Mouse (Mus musculus): ENCODE results near the gene Fhit. TPM values are rescaled to one million over a fixed set of nuclear protein-coding genes. Genes with fewer than 3 reads are reported as not detected.
A peak's percentile ranks its signal among the peaks of the same experiment; 100 is the strongest.

Fhit gene
- total RNA-seq, 1 experiment from 2014 or later, result 3.8 TPM

DNA sequence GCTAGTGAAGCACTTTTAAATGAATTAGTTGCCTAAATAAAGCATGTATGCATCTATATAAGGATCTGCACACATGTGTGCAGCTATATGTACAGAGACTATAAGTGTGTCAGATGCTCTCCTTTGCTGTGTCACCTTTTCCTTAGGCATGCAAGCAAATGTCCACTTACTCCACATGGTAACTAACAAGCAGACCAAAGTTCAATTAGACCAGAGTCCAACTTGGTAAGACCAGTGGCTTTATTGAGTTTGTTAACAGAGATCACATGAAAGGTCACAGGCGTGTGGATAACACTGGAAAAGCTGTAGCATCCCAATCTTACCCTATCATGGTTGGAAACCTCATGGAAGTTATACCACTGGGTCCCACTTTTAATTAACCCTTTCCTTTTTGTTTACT is 1572.7 kb downstream of the Fhit start:
- no peak for ATAC-seq (replicated peaks in 1 of 2; ENCODE audit: insufficient read depth in 1 of 2, low FRiP score in 2 of 2, low TSS enrichment in 1 of 2, low read depth in 1 of 2, poor library complexity in 2 of 2, severe bottlenecking in 2 of 2)

DNA sequence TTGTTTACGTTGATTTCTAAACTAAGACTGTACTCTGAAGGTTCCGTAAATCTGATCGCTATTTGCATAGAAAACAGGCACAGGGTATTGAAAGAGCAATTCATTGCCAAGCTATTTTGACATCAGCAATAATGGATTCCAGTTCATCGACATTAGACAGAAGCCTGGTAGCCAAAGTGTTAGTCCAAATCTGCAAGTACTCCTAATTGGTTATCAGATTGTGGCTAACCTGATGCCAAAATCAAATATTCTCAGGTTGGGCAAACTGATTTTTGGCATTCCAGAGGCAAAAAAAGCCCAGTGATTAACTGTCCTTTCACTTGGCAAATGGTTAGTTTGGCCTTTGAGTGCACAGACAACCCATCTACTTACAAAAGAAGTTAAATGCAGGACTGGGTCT is 1573.9 kb downstream of the Fhit start:
- ATAC-seq (replicated peaks in 1 of 2; ENCODE audit: insufficient read depth in 1 of 2, low FRiP score in 2 of 2, low TSS enrichment in 1 of 2, low read depth in 1 of 2, poor library complexity in 2 of 2, severe bottlenecking in 2 of 2), result no peak

DNA sequence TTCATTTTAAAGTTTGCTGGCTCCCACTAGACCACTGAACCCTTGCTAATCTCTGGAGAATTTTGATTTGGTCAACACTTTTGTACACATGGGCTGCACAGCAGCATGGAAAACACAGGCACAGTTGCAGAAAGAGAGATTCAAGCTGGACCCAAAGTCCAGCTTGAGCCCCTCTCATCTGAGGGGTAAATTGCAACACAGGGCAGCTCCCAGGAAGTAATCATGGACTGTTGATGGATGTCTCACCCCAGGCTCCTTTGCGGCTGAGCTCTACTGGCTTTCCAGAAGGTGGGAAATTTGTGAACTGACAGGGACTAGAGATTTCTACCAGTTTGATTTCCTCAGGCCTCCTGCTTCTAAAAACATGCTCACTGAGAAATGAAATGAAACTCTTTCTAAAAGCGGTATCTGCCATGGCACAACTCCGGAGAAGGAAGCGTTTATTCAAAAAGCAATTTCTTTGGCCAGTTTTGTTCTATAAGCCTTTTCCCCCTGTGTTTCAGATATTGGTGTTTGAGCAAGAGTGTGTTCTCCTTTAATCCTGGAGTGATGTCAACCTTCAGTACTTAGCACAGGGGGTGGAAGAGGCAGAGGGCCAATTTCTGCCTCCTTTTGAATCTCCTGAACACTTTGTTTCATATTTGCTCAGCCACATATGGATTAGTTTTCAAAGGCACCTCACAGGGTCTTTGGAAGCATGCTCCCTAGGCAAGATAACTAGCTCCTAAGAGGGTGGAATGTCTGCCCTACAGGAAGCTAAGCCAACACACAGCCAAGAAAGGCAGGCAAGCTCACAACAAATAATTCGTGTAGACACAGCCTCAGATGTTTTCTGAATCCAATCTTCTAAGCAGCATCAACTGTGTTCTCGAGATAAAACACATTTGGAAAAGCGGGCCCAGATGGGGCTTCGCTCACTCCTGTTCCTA is 1578.3 kb downstream of the Fhit start:
- no peak for ATAC-seq (replicated peaks in 1 of 2; ENCODE audit: insufficient read depth in 1 of 2, low FRiP score in 2 of 2, low TSS enrichment in 1 of 2, low read depth in 1 of 2, poor library complexity in 2 of 2, severe bottlenecking in 2 of 2)

DNA sequence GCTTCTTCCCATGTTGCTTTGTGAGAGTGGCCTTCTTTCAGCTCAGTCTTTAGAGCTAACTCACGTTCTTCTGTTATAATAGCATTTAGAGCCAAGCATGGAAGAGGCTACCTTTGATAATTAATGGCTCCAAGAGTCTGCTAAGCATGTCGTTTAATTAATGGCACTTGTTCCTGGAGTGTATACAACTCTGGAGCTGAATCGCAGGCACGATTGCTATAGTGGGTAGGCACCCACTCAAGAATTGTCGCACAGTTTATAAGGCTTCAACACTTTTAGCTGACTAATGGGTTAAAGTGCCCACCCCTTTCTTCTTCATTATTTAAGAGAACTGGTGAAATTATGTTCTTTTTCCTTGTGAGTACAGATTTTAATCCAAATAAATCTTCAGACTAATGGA is 1605.5 kb downstream of the Fhit start:
- ATAC-seq (replicated peaks in 1 of 2; ENCODE audit: insufficient read depth in 1 of 2, low FRiP score in 2 of 2, low TSS enrichment in 1 of 2, low read depth in 1 of 2, poor library complexity in 2 of 2, severe bottlenecking in 2 of 2), result no peak

DNA sequence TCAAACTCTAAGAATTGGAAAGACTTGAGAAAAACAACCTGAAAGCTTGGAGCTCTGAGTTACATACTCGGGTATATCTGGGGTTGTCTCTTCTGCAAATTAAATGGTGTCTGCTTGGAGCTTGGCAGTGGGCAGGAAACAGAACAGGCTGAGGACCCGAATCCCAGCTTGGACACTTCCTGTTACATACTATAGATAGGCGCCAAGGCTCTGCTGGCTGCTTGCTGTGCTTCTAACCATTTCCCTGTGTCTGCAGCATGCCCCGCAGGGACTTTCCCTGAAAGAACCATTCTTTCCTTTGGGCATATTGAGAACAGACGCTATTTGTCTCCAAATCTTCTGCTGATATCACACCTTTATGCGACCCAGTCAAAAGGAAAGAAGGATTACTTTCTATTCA is 1606.0 kb downstream of the Fhit start:
- peak; percentile 49 to 51; a peak in 2 of 4 replicates for ATAC-seq (replicated peaks in 1 of 2; ENCODE audit: insufficient read depth in 1 of 2, low FRiP score in 2 of 2, low TSS enrichment in 1 of 2, low read depth in 1 of 2, poor library complexity in 2 of 2, severe bottlenecking in 2 of 2)

DNA sequence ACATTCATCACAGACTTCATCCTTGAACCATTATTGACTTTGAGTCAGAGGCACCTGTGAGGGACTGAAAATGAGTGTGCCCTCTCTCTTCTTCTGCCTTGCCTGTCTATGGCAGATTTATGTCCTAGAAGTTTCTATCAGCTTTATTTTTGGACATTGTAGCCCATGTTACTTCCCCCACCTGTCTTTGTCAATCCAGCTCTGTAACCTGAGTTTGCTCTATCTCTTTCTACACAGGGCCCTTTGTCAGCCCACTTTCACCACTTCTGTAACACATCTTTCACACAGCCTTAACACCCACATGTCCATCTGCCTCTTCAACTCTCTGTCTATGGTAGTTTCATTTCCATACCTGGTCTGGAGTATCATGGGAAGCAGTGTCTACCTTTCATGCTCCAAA is 1609.7 kb downstream of the Fhit start:
- no peak for ATAC-seq (replicated peaks in 1 of 2; ENCODE audit: insufficient read depth in 1 of 2, low FRiP score in 2 of 2, low TSS enrichment in 1 of 2, low read depth in 1 of 2, poor library complexity in 2 of 2, severe bottlenecking in 2 of 2)

DNA sequence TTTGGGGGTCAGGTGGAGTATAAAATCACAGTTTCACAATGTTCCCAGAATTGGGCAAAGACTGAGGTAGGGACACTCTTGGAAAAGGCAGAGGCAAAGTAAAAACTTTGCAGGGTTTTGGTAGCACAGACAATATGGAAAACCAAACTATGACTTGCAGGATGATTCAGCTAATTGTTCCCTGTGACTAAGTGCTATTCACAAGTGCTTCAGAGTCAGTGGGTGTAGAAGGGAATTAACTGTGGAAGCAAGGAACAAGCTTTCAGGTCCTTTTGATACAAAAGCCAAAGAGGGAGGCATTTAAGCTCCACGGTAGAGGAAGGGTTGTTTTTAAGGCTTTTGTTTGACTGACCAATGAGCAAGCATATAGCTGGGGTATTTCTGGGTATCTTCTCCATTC is 1613.9 kb downstream of the Fhit start:
- ATAC-seq (replicated peaks in 1 of 2; ENCODE audit: insufficient read depth in 1 of 2, low FRiP score in 2 of 2, low TSS enrichment in 1 of 2, low read depth in 1 of 2, poor library complexity in 2 of 2, severe bottlenecking in 2 of 2), result no peak

DNA sequence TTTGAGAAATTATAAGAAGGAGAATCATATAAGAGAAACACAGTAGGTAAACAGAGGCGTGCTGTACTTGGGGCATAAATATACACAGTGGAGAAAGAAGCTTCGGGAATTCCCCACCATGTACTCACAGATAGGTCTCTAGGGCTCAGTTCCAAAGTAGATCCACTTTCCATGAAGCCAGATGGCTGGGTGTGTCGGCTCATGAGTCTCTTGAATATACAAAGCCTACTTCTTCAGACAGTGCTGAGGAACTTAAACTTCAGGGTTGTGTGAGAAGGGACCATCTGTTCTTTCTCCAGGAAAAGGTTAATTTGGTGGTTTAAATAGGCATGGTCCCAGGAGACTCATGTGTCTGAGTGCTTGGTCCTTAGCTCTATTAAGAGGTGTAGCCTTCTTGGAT is 1617.5 kb downstream of the Fhit start:
- no peak for ATAC-seq (replicated peaks in 1 of 2; ENCODE audit: insufficient read depth in 1 of 2, low FRiP score in 2 of 2, low TSS enrichment in 1 of 2, low read depth in 1 of 2, poor library complexity in 2 of 2, severe bottlenecking in 2 of 2)

DNA sequence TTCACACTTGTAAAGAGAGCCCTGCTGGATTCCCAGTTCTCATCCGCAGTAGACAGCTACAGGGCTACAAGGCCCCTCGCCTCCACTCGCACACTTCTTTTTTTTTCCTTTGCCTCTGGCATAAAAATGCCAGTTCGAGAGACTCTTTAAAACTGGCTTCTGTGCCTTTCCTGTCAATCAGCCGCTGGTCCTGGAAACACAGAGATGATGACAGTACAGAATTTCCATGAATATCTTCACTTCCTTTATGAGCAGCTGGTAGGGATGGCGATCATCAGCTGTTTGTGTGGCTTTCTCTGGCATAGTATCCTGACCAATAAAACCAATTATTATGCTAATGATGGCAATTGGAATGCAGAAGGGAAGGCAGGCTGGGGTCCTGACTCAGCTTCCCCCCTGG is 1626.3 kb downstream of the Fhit start:
- no peak for ATAC-seq (replicated peaks in 1 of 2; ENCODE audit: insufficient read depth in 1 of 2, low FRiP score in 2 of 2, low TSS enrichment in 1 of 2, low read depth in 1 of 2, poor library complexity in 2 of 2, severe bottlenecking in 2 of 2)

DNA sequence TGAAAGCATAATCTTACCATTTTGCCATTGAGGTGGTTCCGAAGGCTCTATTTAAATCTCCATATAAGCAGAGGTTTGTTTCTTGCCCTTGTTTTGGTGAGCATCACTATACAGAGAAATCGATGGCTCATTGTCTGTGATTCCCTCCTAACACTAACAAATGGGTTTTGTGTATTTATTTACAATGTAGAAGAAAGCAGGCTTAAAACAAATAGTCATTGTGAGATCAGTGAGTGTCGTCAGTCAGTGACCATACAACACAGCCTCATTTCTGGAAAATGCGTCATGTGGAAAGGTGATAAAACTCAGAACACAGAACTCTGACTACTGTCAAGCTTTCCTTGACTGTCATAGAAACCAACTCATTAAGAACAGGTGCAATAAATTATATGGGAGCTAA is 1632.6 kb downstream of the Fhit start:
- no peak for ATAC-seq (replicated peaks in 1 of 2; ENCODE audit: insufficient read depth in 1 of 2, low FRiP score in 2 of 2, low TSS enrichment in 1 of 2, low read depth in 1 of 2, poor library complexity in 2 of 2, severe bottlenecking in 2 of 2)

DNA sequence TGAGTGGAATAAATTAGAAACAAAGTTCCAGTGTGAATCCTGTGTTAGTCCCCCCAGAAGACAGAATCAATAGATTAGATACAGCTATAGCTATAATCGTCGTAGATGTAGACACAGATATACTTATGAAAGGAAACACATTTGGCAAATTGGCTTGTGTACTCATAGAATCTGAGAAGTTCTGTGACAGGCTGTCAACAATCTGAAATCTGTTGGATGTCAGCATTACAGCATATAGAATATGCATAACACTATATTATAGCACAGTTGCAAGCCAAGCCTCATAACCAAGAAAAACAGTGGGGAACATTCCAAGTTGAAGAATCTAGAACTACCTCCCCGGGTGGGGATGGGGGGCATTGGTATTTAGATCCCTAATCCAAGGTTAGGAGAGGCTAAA is 1635.7 kb downstream of the Fhit start:
- ATAC-seq (replicated peaks in 1 of 2; ENCODE audit: insufficient read depth in 1 of 2, low FRiP score in 2 of 2, low TSS enrichment in 1 of 2, low read depth in 1 of 2, poor library complexity in 2 of 2, severe bottlenecking in 2 of 2), result no peak

DNA sequence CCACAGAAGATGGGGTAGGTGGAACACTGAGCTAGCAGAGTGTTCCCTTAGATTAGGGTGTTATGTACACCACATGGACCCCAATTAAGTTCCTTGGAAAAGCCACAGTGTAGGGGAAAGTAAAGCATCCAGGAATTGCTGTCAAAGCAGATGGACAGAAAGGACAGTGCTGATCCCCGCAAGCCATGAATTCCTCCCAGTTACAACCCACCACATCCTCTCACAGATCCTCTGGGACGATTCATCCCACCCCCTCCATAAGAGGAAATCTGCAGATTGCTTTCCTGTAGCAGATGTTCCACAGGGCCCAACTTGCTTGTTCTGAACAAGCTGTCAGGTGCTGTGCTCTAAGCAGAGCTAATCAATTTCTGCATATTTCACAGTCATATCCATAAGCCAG is 1644.2 kb downstream of the Fhit start:
- no peak for ATAC-seq (replicated peaks in 1 of 2; ENCODE audit: insufficient read depth in 1 of 2, low FRiP score in 2 of 2, low TSS enrichment in 1 of 2, low read depth in 1 of 2, poor library complexity in 2 of 2, severe bottlenecking in 2 of 2)

DNA sequence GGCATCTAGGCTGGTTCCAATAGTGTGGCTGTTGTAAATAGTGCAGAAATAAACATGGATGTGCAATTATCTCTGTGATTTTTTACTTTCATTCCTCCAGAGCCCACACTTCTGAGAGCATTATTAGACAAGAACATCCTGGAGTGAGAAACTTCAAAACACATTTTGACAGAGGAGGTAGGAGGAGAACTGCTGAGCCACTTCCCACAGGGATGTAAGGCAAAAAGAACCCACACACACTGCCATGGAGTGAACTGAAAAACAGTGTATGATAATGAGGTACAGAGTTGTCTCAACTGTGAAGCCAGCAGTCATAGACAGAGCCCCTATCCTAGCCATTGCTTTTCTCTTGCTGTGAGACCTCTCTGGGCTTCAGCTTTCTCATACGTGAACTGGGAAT is 1652.2 kb downstream of the Fhit start:
- no peak for ATAC-seq (replicated peaks in 1 of 2; ENCODE audit: insufficient read depth in 1 of 2, low FRiP score in 2 of 2, low TSS enrichment in 1 of 2, low read depth in 1 of 2, poor library complexity in 2 of 2, severe bottlenecking in 2 of 2)

Other genes with a start within 250 kb of the Fhit start
- gene Gm3839, start 194.7 kb upstream of the Fhit start, total RNA-seq (2017), result 1.3 TPM in 1 of 2 replicates, not detected in the other